Mouse (Mus musculus): ENCODE results near the gene Prune1. TPM values are rescaled to one million over a fixed set of nuclear protein-coding genes. Genes with fewer than 3 reads are reported as not detected.

Gene Prune1
- polyA plus RNA-seq, 3 experiments from 2014 or later = 7.5 to 11.0 (median 8.8) TPM

GRCm38 (mm10) chr3:95210585-95210984 is 71.3 kb downstream of the Prune1 start:
- no peak for ATAC-seq

DNA sequence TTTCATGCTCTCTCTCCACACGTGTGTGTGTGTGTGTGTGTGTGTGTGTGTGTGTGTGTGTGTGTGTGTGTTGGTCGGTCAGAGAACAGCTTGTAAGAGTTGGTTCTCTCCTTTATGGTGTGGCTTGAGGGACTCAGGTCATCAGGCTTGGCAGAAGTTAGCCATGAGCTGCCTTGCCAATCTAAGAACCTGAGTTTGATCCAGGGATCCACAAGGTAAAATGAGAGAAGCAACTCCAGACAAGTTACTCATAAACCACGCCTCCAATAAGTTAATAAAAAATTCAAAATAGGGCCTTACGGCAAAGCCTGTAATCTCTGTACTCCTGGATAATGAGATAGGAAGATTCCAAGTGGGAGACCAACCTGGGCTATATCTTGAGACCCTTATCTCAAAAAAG is 73.6 kb downstream of the Prune1 start:
- ATAC-seq = no peak

GRCm38 (mm10) chr3:95203880-95204279 is 78.0 kb downstream of the Prune1 start:
- ATAC-seq = no peak

Other genes starting within 250 kb of the Prune1 start
- gene Psmd4, start 239.5 kb downstream of the Prune1 start, polyA plus RNA-seq (2017; shearing (Covaris generic)) = 100 to 1,000 TPM; 175 to 191 (median 181) TPM
- gene Pip5k1a, start 175.1 kb downstream of the Prune1 start, polyA plus RNA-seq (2017; shearing (Covaris generic)) = 10 to 100 TPM; 16.7 to 22.4 (median 17.6) TPM
- gene Vps72, start 171.1 kb downstream of the Prune1 start, polyA plus RNA-seq (2017; shearing (Covaris generic)) = 10 to 100 TPM; 64.0 to 70.0 (median 66.7) TPM
- gene Tmod4, start 157.6 kb downstream of the Prune1 start, polyA plus RNA-seq (2017; shearing (Covaris generic)) = 1 to 10 TPM; 1.8 to 2.5 (median 2.1) TPM
- gene Scnm1, start 148.1 kb downstream of the Prune1 start, polyA plus RNA-seq (2017; shearing (Covaris generic)) = 100 to 1,000 TPM in 2 of 3 experiments, 10 to 100 TPM in 1; 81.4 to 113 (median 106) TPM
- 10 to 100 TPM; 14.6 to 32.0 (median 30.8) TPM for gene Lysmd1, start 148.0 kb downstream of the Prune1 start, polyA plus RNA-seq (2017; shearing (Covaris generic))
- 100 to 1,000 TPM; 180 to 236 (median 220) TPM for gene Tnfaip8l2, start 139.7 kb downstream of the Prune1 start, polyA plus RNA-seq (2017; shearing (Covaris generic))
- under 1 TPM in 1 of 3 experiments, not detected in 2; 0.16 TPM for gene Sema6c, start 121.6 kb downstream of the Prune1 start, polyA plus RNA-seq (2017; shearing (Covaris generic))
- 10 to 100 TPM; 28.0 to 52.1 (median 31.8) TPM for gene Gabpb2, start 64.2 kb downstream of the Prune1 start, polyA plus RNA-seq (2017; shearing (Covaris generic))
- gene Cdc42se1, start 53.3 kb downstream of the Prune1 start, polyA plus RNA-seq (2017; shearing (Covaris generic)) = 100 to 1,000 TPM; 179 to 293 (median 202) TPM
- 10 to 100 TPM; 17.5 to 21.6 (median 18.8) TPM for gene Mllt11, start 49.9 kb downstream of the Prune1 start, polyA plus RNA-seq (2017; shearing (Covaris generic))
- gene Gm128, start 40.5 kb downstream of the Prune1 start, polyA plus RNA-seq (2017; shearing (Covaris generic)) = under 1 TPM; 0.49 to 0.94 (median 0.85) TPM
- under 1 TPM in 1 of 3 experiments, not detected in 2; 0.52 TPM for gene Bnipl, start 30.9 kb downstream of the Prune1 start, polyA plus RNA-seq (2017; shearing (Covaris generic))
- gene Mindy1, start 731 bp downstream of the Prune1 start, polyA plus RNA-seq (2017; shearing (Covaris generic)) = 10 to 100 TPM; 17.8 to 18.5 (median 18.3) TPM
- under 1 TPM; 0.64 to 0.92 (median 0.91) TPM for gene Anxa9, start 25.1 kb upstream of the Prune1 start, polyA plus RNA-seq (2017; shearing (Covaris generic))
- 100 to 1,000 TPM; 151 to 215 (median 154) TPM for gene Cers2, start 32.7 kb upstream of the Prune1 start, polyA plus RNA-seq (2017; shearing (Covaris generic))
- 10 to 100 TPM; 16.9 to 24.2 (median 18.5) TPM for gene Setdb1, start 75.1 kb upstream of the Prune1 start, polyA plus RNA-seq (2017; shearing (Covaris generic))
- gene 4930558C23Rik, start 120.8 kb upstream of the Prune1 start, polyA plus RNA-seq (2017; shearing (Covaris generic)) = not detected
- gene Arnt, start 152.3 kb upstream of the Prune1 start, polyA plus RNA-seq (2017; shearing (Covaris generic)) = 10 to 100 TPM; 33.1 to 43.5 (median 36.8) TPM
- under 1 TPM in 1 of 3 experiments, not detected in 2; 0.44 TPM for gene Ctsk, start 217.2 kb upstream of the Prune1 start, polyA plus RNA-seq (2017; shearing (Covaris generic))
- 100 to 1,000 TPM; 244 to 569 (median 448) TPM for gene Ctss, start 244.7 kb upstream of the Prune1 start, polyA plus RNA-seq (2017; shearing (Covaris generic))

Data from inflammation-experienced regulatory T-cells, adult 6 months (primary cell).